Mouse (Mus musculus) gastrocnemius, postnatal 4 days (tissue): ENCODE measurements around the gene Hrct1. TPM values are rescaled to one million over a fixed set of nuclear protein-coding genes. Genes with fewer than 3 reads are reported as not detected.

Experiments
- DNase-seq, 2 experiments: peaks; one replicate each; pipeline ENCODE4 v3.0.0; 2021 to 2022; ENCODE audit warnings: low spot score in 2 of 2, mixed read lengths in 2 of 2
- total RNA-seq, 2 experiments: library from RNA; stranded (reverse); gene quantifications; 2 replicates each; pipeline ENCODE4 v1.2.3; 2021

Hrct1 gene
- total RNA-seq, 2 experiments from 2014 or later, result 2.2 TPM

DNA sequence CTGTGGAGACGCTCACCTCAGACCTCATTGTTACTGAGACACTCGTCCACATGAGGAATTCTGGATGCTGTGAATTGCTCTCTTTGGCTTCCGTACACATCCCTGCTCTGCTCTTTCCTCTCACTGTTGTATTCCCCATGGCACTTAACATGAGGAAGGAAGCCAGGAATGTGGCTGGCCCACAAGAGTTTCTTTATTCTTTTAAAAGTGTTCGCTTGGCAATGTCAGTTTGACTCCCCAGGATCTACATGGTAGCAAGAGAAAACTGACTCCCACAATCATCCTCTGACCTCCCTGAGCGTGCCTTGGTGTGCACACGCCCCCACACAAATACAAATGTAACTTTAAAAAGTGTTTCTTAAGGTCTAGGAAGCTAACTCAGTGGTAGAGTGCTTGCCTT lies 44.6 kb downstream of the Hrct1 start:
- DNase-seq, result no peak

DNA sequence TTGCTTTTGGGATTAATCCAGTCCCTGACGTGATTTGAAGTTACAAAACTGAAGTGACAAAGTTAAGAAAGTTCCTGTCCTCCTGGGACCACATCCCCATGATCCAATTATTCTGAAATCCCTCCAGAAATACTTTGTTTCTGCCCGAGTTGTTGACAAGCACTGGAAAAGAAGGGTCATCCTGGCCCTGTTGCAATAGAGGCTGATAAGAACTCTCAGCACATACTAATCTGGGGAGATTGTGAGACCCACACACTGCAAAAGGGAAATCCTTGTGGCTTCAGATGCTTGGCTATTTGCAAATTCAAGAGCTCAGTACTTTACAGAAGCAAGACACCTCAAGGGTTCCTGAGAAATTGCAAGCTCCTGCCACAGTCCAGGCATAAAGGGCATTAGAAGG lies 45.3 kb downstream of the Hrct1 start:
- no peak for DNase-seq

Other genes with a start within 250 kb of the Hrct1 start
- gene Sit1, start 243.5 kb upstream of the Hrct1 start, total RNA-seq, result not detected
- 10 to 100 TPM; 23.3 to 28.6 TPM for gene Ccdc107, start 234.3 kb upstream of the Hrct1 start, total RNA-seq
- 1 to 10 TPM; 7.9 to 8.9 TPM for gene Arhgef39, start 227.5 kb upstream of the Hrct1 start, total RNA-seq
- 1 to 10 TPM; 1.2 to 3.1 TPM for gene Car9, start 220.2 kb upstream of the Hrct1 start, total RNA-seq
- gene Tpm2, start 203.4 kb upstream of the Hrct1 start, total RNA-seq, result 1,000 to 10,000 TPM; 9,033 to 9,337 TPM
- 10 to 100 TPM; 51.9 to 55.1 TPM for gene Creb3, start 164.9 kb upstream of the Hrct1 start, total RNA-seq
- 100 to 1,000 TPM; 137 to 140 TPM for gene Tln1, start 164.5 kb upstream of the Hrct1 start, total RNA-seq
- gene Rgp1, start 148.5 kb upstream of the Hrct1 start, total RNA-seq, result 10 to 100 TPM; 37.1 to 41.3 TPM
- gene Gba2, start 148.3 kb upstream of the Hrct1 start, total RNA-seq, result 10 to 100 TPM; 11.5 to 12.0 TPM
- not detected for gene Msmp, start 142.7 kb upstream of the Hrct1 start, total RNA-seq
- 10 to 100 TPM; 42.9 to 49.7 TPM for gene Npr2, start 95.3 kb upstream of the Hrct1 start, total RNA-seq
- gene Spag8, start 73.6 kb upstream of the Hrct1 start, total RNA-seq, result under 1 TPM in 1 of 2 experiments, not detected in 1; 0.26 TPM
- 10 to 100 TPM; 57.6 to 66.5 TPM for gene Hint2, start 70.7 kb upstream of the Hrct1 start, total RNA-seq
- gene Tmem8b, start 58.2 kb upstream of the Hrct1 start, total RNA-seq, result 10 to 100 TPM in 1 of 2 experiments, 1 to 10 TPM in 1; 9.4 to 12.0 TPM
- under 1 TPM; 0.13 to 0.44 TPM for gene Fam221b, start 58.0 kb upstream of the Hrct1 start, total RNA-seq
- gene Olfr70, start 26.4 kb upstream of the Hrct1 start, total RNA-seq, result not detected
- gene Olfr71, start 16.9 kb upstream of the Hrct1 start, total RNA-seq, result not detected
- 1 to 10 TPM; 1.4 to 1.5 TPM for gene Spaar, start 2.8 kb downstream of the Hrct1 start, total RNA-seq
- gene Olfr159, start 43.8 kb downstream of the Hrct1 start, total RNA-seq, result not detected
- gene Olfr156, start 96.7 kb downstream of the Hrct1 start, total RNA-seq, result not detected
- gene Olfr157, start 113.0 kb downstream of the Hrct1 start, total RNA-seq, result not detected
- gene Olfr155, start 124.4 kb downstream of the Hrct1 start, total RNA-seq, result not detected
- gene Reck, start 148.3 kb downstream of the Hrct1 start, total RNA-seq, result 10 to 100 TPM; 25.7 to 26.2 TPM
- gene Glipr2, start 230.2 kb downstream of the Hrct1 start, total RNA-seq, result 10 to 100 TPM; 44.4 to 44.5 TPM